Mouse (Mus musculus) myocyte (in vitro differentiated cells): Measurements from ENCODE around the gene Klf11.

Source experiments
- SRF ChIP-seq: IDR thresholded peaks from one replicate; pipeline ENCODE4 v1.6.1; 2011; ENCODE audit warnings: low read depth; ENCODE audit not compliant: control insufficient read depth, insufficient read length
- TCF3 ChIP-seq: IDR thresholded peaks from one replicate; pipeline ENCODE4 v1.6.1; 2011; ENCODE audit warnings: low read depth, control low read depth; ENCODE audit not compliant: insufficient read length
- USF1 ChIP-seq: IDR thresholded peaks from one replicate; pipeline ENCODE4 v1.6.1; 2011; ENCODE audit warnings: low read depth, mild to moderate bottlenecking, control low read depth, moderate library complexity

DNA sequence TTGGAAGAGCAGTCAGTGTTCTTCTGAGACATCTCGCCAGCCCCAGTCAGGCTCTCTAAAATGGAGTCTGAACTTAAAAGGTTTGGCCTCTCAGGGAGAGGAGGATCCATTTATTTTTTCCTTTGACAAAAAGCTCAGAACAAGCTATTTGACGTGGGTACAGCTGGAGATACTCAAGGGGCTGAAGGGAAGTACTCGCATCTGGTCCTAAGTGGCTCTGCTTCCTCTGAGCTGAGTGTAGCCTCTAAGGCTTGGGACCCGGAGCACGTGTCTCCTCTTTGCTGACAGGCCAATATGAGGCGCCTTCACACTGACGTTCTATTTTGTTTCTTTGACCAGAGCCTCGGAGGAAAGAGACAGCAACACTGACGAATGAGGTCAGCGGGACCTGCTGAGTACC, 48.5 kb downstream of the Klf11 start:
- no peak for TF ChIP-seq TCF3
- TF ChIP-seq SRF = no peak
- TF ChIP-seq USF1 = no peak
